In the genomic region with DNA sequence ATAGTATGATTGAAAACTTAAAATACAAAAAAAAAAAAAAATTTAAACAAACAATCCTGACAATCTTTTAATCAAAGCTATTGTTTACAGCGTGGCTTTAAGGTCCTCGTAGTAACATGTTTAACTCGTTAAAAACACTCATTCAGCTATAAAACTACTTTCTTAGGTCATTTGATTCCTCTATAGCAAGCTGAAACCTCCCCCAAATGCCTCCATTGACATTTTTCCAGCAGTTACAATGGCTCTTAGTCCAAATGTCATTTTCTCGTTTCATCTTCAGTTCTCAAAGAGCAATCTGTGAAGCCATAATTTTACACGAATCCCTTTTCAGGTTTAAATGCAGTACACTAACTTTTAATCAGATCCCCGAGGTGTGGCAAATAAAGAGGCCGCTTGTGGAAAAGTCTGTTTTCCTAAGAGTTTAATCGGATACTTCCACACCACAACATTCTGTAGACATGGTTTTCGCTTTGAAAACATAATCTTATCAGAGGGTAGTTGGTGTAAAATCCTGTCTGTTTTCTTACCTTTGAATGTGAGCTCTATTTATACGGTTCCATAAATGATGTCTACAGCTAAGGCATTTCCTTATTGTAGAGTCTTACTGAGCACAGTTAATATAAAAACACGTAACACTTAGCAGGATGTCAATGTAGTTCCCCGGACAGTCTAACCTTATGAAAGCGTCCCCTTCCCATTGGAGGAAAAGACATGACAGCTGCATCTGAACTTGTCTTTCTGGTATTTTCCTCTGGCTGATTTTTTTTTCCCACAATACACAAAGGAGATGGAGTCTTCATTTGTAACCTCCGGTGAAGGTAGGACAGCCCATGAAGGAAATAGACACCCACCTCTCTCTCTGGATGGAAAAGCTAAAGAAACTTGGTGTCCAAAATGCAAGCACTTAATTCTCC, we compare ENCODE assay signal across 14 mouse cellular contexts.
DNase-seq lines count a peak whose midpoint lies in the region; ATAC-seq and TF ChIP-seq lines count a peak whose summit lies in the region.
"Had no signal": no experiment of that assay in that cellular context is flagged by ENCODE, and none has a peak within 500 bp of the region (broad histone marks: within the 10 kb centered on the region; RNA-seq: fewer than 3 reads in every experiment).

No protein-coding gene starts in this region.

- H3K27ac ChIP-seq in heart, embryonic 14.5 days (replicated peaks in 1 of 2; ENCODE audit: control insufficient read depth in 1 of 2, insufficient read depth in 1 of 2, low read depth in 2 of 2, low read length in 2 of 2): peak overlapping the region; percentile 53; a peak in 2 of 4 replicates
- no peak overlapping the region for H3K27ac ChIP-seq in heart, adult 2 months
- H3K27ac ChIP-seq in embryonic facial prominence, embryonic 14.5 days (replicated peaks; ENCODE audit: low read depth, low read length): 0 out of 2 replicates have a peak overlapping the region, but pooled peaks have one; percentile 3
- H3K27ac ChIP-seq in kidney, adult 2 months (ENCODE audit: insufficient read depth, low read depth, low read length): peak overlapping the region; percentile 96
- no peak overlapping the region for H3K27ac ChIP-seq in limb, embryonic 13.5 days
- H3K27ac ChIP-seq: liver, embryonic 12.5 days; midbrain, embryonic 15.5 days had no signal

- H3K9me3 ChIP-seq in heart, embryonic 14.5 days (ENCODE audit: control insufficient read depth, low read length): no peaks in the 10 kb centered on the region
- H3K9me3 ChIP-seq in embryonic facial prominence, embryonic 14.5 days (ENCODE audit: control insufficient read depth, low read length): no peaks in the 10 kb centered on the region
- no peaks in the 10 kb centered on the region for H3K9me3 ChIP-seq in limb, embryonic 13.5 days
- H3K9me3 ChIP-seq: heart, embryonic 10.5 days; liver, embryonic 12.5 days; midbrain, embryonic 15.5 days had no signal

- TF ChIP-seq EP300 in heart, adult 2 months (IDR thresholded peaks at IDR 0.05; ENCODE audit: insufficient read depth, low read depth, low read length): no peak

- H3K36me3 ChIP-seq in heart, embryonic 14.5 days (ENCODE audit: control insufficient read depth, insufficient read depth, low read length): no peaks in the 10 kb centered on the region
- no peaks in the 10 kb centered on the region for H3K36me3 ChIP-seq in heart, adult 2 months (ENCODE audit: control insufficient read depth, insufficient read depth, low read length)
- H3K36me3 ChIP-seq in embryonic facial prominence, embryonic 14.5 days (ENCODE audit: control insufficient read depth, insufficient read depth, low read length): no peaks in the 10 kb centered on the region
- H3K36me3 ChIP-seq in kidney, adult 2 months (ENCODE audit: control insufficient read depth, insufficient read depth, low read length): no peaks in the 10 kb centered on the region
- no peaks in the 10 kb centered on the region for H3K36me3 ChIP-seq in limb, embryonic 13.5 days
- H3K36me3 ChIP-seq: heart, embryonic 10.5 days; liver, embryonic 12.5 days; midbrain, embryonic 15.5 days had no signal

- peak overlapping the region; percentile 19 for H3K4me2 ChIP-seq in heart, embryonic 14.5 days (ENCODE audit: low read length)
- peak overlapping the region; percentile 2; the same call in 1 of the 2 replicates for H3K4me2 ChIP-seq in embryonic facial prominence, embryonic 14.5 days (ENCODE audit: low read depth, low read length)
- peak overlapping the region; percentile 44 for H3K4me2 ChIP-seq in limb, embryonic 13.5 days (replicated peaks)
- H3K4me2 ChIP-seq: liver, embryonic 12.5 days; midbrain, embryonic 15.5 days had no signal

- ATAC-seq in heart, embryonic 14.5 days (ENCODE audit: insufficient number of reproducible peaks, insufficient read depth, low FRiP score, low read depth): no peak
- ATAC-seq in embryonic facial prominence, embryonic 14.5 days (ENCODE audit: low read depth): no peak
- no peak for ATAC-seq in limb, embryonic 13.5 days (ENCODE audit: low FRiP score, low read depth)
- ATAC-seq: liver, embryonic 12.5 days; midbrain, embryonic 15.5 days; Patski had no signal

- DNase-seq in heart, adult 2 months: no peak
- no peak for DNase-seq in embryonic facial prominence, embryonic 14.5 days (ENCODE audit: low spot score)
- peak; percentile 83 for DNase-seq in kidney, adult 2 months
- DNase-seq in cerebellum, adult 9-10 months: no peak
- DNase-seq in gastrocnemius, adult 18-20 months (ENCODE audit: low spot score): no peak
- DNase-seq: adrenal gland, adult 8-10 months; lung, postnatal 36 days; thymus, postnatal 4 days had no signal

- no peaks in the 10 kb centered on the region for H3K79me2 ChIP-seq in heart, adult 2 months (replicated peaks; ENCODE audit: control insufficient read depth, insufficient read depth, low read length)

- WGBS in heart, embryonic 14.5 days: 55% methylated on average over 14 of the region's 14 CpGs
- 50% methylated on average over 14 of the region's 14 CpGs for WGBS in heart, adult 2 months
- 53% methylated on average over 14 of the region's 14 CpGs for WGBS in embryonic facial prominence, embryonic 14.5 days
- 31% methylated on average over 14 of the region's 14 CpGs for WGBS in kidney, adult 2 months
- whole genome bisulfite sequencing in limb, embryonic 13.5 days: 28% methylated on average over 14 of the region's 14 CpGs

- H3K27me3 ChIP-seq in heart, embryonic 14.5 days (ENCODE audit: control insufficient read depth, insufficient read depth, low read length): no peaks in the 10 kb centered on the region
- H3K27me3 ChIP-seq in heart, adult 2 months (ENCODE audit: control insufficient read depth, insufficient read depth, low read length): no peaks in the 10 kb centered on the region
- H3K27me3 ChIP-seq in embryonic facial prominence, embryonic 14.5 days (replicated peaks; ENCODE audit: control insufficient read depth, insufficient read depth, low read length): no peaks in the 10 kb centered on the region
- no peaks in the 10 kb centered on the region; the same call in 1 of the 2 replicates for H3K27me3 ChIP-seq in kidney, adult 2 months (replicated peaks; ENCODE audit: control insufficient read depth, insufficient read depth, low read length)
- H3K27me3 ChIP-seq in limb, embryonic 13.5 days: peaks cover 30% of the 10 kb centered on the region
- H3K27me3 ChIP-seq: liver, embryonic 12.5 days; midbrain, embryonic 15.5 days; Patski had no signal

- H3K4me3 ChIP-seq in heart, embryonic 14.5 days (ENCODE audit: control insufficient read depth in 1 of 2, insufficient read depth in 1 of 2, low read depth in 1 of 2, low read length in 2 of 2): no peak overlapping the region
- H3K4me3 ChIP-seq in heart, adult 2 months: no peak overlapping the region
- H3K4me3 ChIP-seq in embryonic facial prominence, embryonic 14.5 days (ENCODE audit: low read depth, low read length): no peak overlapping the region
- H3K4me3 ChIP-seq in kidney, adult 2 months (ENCODE audit: insufficient read depth, low read depth, low read length): no peak overlapping the region
- no peak overlapping the region for H3K4me3 ChIP-seq in limb, embryonic 13.5 days
- H3K4me3 ChIP-seq: heart, embryonic 10.5 days; liver, embryonic 12.5 days; midbrain, embryonic 15.5 days had no signal

- no peak overlapping the region for H3K9ac ChIP-seq in heart, embryonic 14.5 days (ENCODE audit: low read length)
- H3K9ac ChIP-seq in heart, adult 2 months (ENCODE audit: low read depth, low read length): no peak overlapping the region
- no peak overlapping the region for H3K9ac ChIP-seq in embryonic facial prominence, embryonic 14.5 days (ENCODE audit: low read depth, low read length)
- H3K9ac ChIP-seq in limb, embryonic 13.5 days: no peak overlapping the region
- H3K9ac ChIP-seq: liver, embryonic 12.5 days; midbrain, embryonic 15.5 days had no signal

- no peak for TF ChIP-seq POLR2A in heart, adult 2 months (IDR thresholded peaks at IDR 0.05; ENCODE audit: insufficient read depth, low read depth, low read length)
- no peak for TF ChIP-seq POLR2A in kidney, adult 2 months (IDR thresholded peaks at IDR 0.05; ENCODE audit: low read depth, low read length)

- peaks cover 5 to 10% of the 10 kb centered on the region in 2 experiments; a peak in 3 of 4 replicates for H3K4me1 ChIP-seq in heart, embryonic 14.5 days (ENCODE audit: control insufficient read depth in 2 of 2, insufficient read depth in 2 of 2, low read length in 2 of 2)
- no peaks in the 10 kb centered on the region for H3K4me1 ChIP-seq in heart, adult 2 months (ENCODE audit: control insufficient read depth, insufficient read depth, low read length)
- H3K4me1 ChIP-seq in embryonic facial prominence, embryonic 14.5 days (ENCODE audit: control insufficient read depth, insufficient read depth, low read length): peaks cover 13% of the 10 kb centered on the region
- no peaks in the 10 kb centered on the region for H3K4me1 ChIP-seq in kidney, adult 2 months (ENCODE audit: control insufficient read depth, insufficient read depth, low read length)
- H3K4me1 ChIP-seq in limb, embryonic 13.5 days: peaks cover 26% of the 10 kb centered on the region

- intact Hi-C loops in heart, adult 2 months (cut with DNase I): loop anchor here (10.0 kb wide), 1 partner anchor 563 kb away; no protein-coding TSS in a partner anchor

- TF ChIP-seq CTCF in heart, adult 2 months (IDR thresholded peaks at IDR 0.05): no peak
- TF ChIP-seq CTCF in kidney, adult 2 months (conservative IDR thresholded peaks at IDR 0.05; ENCODE audit: insufficient read depth, insufficient read length, low read depth, low read length): no peak

Comparison
In these comparisons a context has a peak if more than half of its experiments do, and no peak if none do; other contexts are left out.
1. H3K27ac ChIP-seq: peak in heart, embryonic 14.5 days (2 of 2), embryonic facial prominence, embryonic 14.5 days (single experiment) and kidney, adult 2 months (single experiment); none in heart, adult 2 months (single experiment) and limb, embryonic 13.5 days (single experiment).
2. Peak in every context shown above with its lines, with median percentiles within 50 percentile points of each other: H3K4me2 ChIP-seq.